Mouse (Mus musculus): ENCODE results near the gene Vegfa.

DNA sequence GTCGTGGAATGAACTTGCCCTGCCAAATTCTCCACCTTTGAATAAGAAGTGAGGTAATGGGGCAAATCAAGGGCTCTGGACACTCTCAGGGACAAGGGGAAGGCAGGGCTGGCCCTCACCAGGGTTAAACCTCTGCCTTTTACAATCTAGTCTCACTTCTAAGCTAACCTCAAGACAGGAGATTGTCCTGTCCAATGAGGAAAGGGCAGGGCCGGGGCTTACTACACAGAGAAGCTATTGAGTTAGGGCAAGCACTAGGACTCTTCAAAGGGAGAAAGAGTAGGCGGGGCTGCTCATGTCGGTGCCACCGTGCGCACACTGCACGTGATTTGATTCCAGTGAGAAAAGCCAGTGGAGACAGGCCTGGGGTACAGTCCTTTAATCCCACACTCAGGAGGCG lies 62.6 kb downstream of the Vegfa start:
- TF ChIP-seq TAL1 (IDR thresholded peaks at IDR 0.05; ENCODE audit: low read length): no peak
- TF ChIP-seq GATA1 (IDR thresholded peaks at IDR 0.05; ENCODE audit: low read length): no peak

Measured in erythroblast, embryonic 14.5 days (primary cell).